Mouse (Mus musculus) liver, embryonic 14.5 days (tissue): ENCODE results near the gene Gorasp2. TPM values are rescaled to one million over a fixed set of nuclear protein-coding genes. Genes with fewer than 3 reads are reported as not detected.

ENCODE experiments used
- ATAC-seq: fragments of 200-750 bp; cut with Nextera tagmentation; 2 replicates; pipeline ENCODE4 v1.8.0; 2017; ENCODE audit warnings: moderate number of reproducible peaks, mild to moderate bottlenecking, moderate library complexity; ENCODE audit not compliant: insufficient read depth
- DNase-seq, 3 experiments: peaks; one replicate each; pipeline ENCODE4 v3.0.0-alpha.2; 2012 to 2013; ENCODE audit warnings: low read depth in 3 of 3, low spot score in 3 of 3
- H3K27ac ChIP-seq: fragments of 300-500 bp; sonication (generic); 2 replicates; pipeline ENCODE4 v1.5.1; 2014; ENCODE audit warnings: moderate library complexity, mild to moderate bottlenecking, control low read depth, inconsistent platforms
- H3K27me3 ChIP-seq: fragments of 300-500 bp; sonication (generic); 2 replicates; pipeline ENCODE4 v1.6.1; 2014; ENCODE audit warnings: mild to moderate bottlenecking, low read length, moderate library complexity; ENCODE audit not compliant: control insufficient read depth, insufficient read depth
- H3K36me3 ChIP-seq: fragments of 300-500 bp; sonication (generic); replicated peaks from 2 replicates; pipeline ENCODE4 v1.6.1; 2014; ENCODE audit warnings: low read depth; ENCODE audit not compliant: control insufficient read depth, insufficient read depth
- H3K4me1 ChIP-seq, 2 experiments: fragments of 200-500 bp in 1 of 2; fragments of 300-500 bp in 1 of 2; sonication (generic) in 1 of 2; replicated peaks; 2 replicates each; pipeline ENCODE4 v1.6.1; 2012 to 2014; ENCODE audit warnings: antibody characterized with exemption in 1 of 2, inconsistent platforms in 1 of 2, low read length in 1 of 2; ENCODE audit not compliant: control insufficient read depth in 2 of 2, insufficient read depth in 2 of 2
- H3K4me2 ChIP-seq: fragments of 300-500 bp; sonication (generic); 2 replicates; pipeline ENCODE4 v1.6.1; 2014; ENCODE audit warnings: low read depth, mild to moderate bottlenecking, control low read depth, moderate library complexity
- H3K4me3 ChIP-seq, 2 experiments: fragments of 200-500 bp in 1 of 2; fragments of 300-500 bp in 1 of 2; sonication (generic) in 1 of 2; 2 replicates each; pipeline ENCODE4 v1.5.1; 2012 to 2014; ENCODE audit warnings: low read depth in 2 of 2, low read length in 2 of 2, mild to moderate bottlenecking in 2 of 2, control low read depth in 1 of 2, inconsistent platforms in 1 of 2, moderate library complexity in 1 of 2; ENCODE audit not compliant: insufficient read depth in 1 of 2
- H3K9ac ChIP-seq: fragments of 300-500 bp; sonication (generic); replicated peaks from 2 replicates; pipeline ENCODE4 v1.6.1; 2014; ENCODE audit warnings: mild to moderate bottlenecking, control low read depth, moderate library complexity
- H3K9me3 ChIP-seq: fragments of 300-500 bp; sonication (generic); 2 replicates; pipeline ENCODE4 v1.6.1; 2016; ENCODE audit warnings: low read length, mixed read lengths; ENCODE audit not compliant: control insufficient read depth
- CTCF ChIP-seq: IDR thresholded peaks from 2 replicates; pipeline ENCODE4 v1.5.1; 2016; ENCODE audit warnings: antibody characterized with exemption, low read depth, control low read depth
- EP300 ChIP-seq: IDR thresholded peaks from 2 replicates; pipeline ENCODE4 v1.6.1; 2016; ENCODE audit warnings: antibody characterized with exemption, low read depth
- WGBS: fragments of 180-500 bp; shearing (Covaris S2); extraction: QIAGEN DNeasy Blood & Tissue Kit; methylation state at CpG from one replicate; pipeline ENCODE4 v1.1.7; 2014; ENCODE audit not compliant: insufficient replicate concordance; 5-methylcytosine and 5-hydroxymethylcytosine counted together
- polyA plus RNA-seq, 2 experiments: library from polyadenylated mRNA; depleted of rRNA in 1 of 2; stranded (reverse) in 1 of 2; unstranded in 1 of 2; fragments of >200 nt; fragmentation: Nextera tagmentation in 1 of 2; extraction: Ambion mirVana in 1 of 2; gene quantifications; 2 replicates each; pipeline versions ENCODE4 v1.2.1 to v1.2.3; 2012 to 2014

Gene Gorasp2
- polyA plus RNA-seq, 2 experiments, result 24.5 to 50.5 TPM

DNA sequence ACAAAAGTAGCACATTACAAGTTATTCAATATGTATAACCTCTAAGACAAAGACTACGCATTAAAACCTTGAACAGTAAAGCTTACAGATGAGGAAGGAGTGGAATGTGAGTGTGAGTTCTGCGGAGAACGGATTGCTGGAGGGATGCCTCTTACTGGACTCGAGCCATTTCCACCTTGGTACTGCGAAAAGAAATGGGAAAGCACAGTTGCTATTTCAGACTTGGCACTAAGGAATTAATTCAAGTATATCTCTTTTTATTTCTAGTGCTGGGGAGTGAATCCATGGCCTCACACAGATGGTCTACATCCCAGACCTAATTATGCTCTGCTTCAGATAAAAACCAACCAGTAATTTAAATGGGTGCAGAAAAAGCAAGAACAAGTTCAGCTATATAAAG is 90.8 kb downstream of the Gorasp2 start:
- TF ChIP-seq CTCF, result no peak
- TF ChIP-seq EP300, result no peak
- Histone ChIP-seq H3K36me3 (peaks cover 44% of the 10 kb centered on the region), H3K4me2 (no peak overlapping the region), H3K9ac (no peak overlapping the region), H3K4me1 (no peaks in the 10 kb centered on the region), H3K27ac (no peak overlapping the region), H3K27me3 (no peaks in the 10 kb centered on the region), H3K4me3 (no peak overlapping the region), H3K9me3 (no peaks in the 10 kb centered on the region)
- DNase-seq, result no peak
- ATAC-seq, result no peak
- WGBS, result 96% methylated on average over 5 of the region's 5 CpGs

Other genes starting within 250 kb of the Gorasp2 start
- 0.08 and 0.14 TPM in 2 replicates for gene Sp5, start 186.7 kb upstream of the Gorasp2 start, polyA plus RNA-seq (2012; rRNA removed)
- gene Sp5, start 186.7 kb upstream of the Gorasp2 start, polyA plus RNA-seq (2014; fragmentation: Nextera tagmentation; extraction: Ambion mirVana), result 0.06 and 0.11 TPM in 2 replicates
- not detected in 2 replicates for gene Erich2, start 152.8 kb upstream of the Gorasp2 start, polyA plus RNA-seq (2012; rRNA removed)
- not detected in 2 replicates for gene Erich2, start 152.8 kb upstream of the Gorasp2 start, polyA plus RNA-seq (2014; fragmentation: Nextera tagmentation; extraction: Ambion mirVana)
- gene Gad1, start 108.5 kb upstream of the Gorasp2 start, polyA plus RNA-seq (2012; rRNA removed), result 0.02 and 0.10 TPM in 2 replicates
- 0.03 and 0.14 TPM in 2 replicates for gene Gad1, start 108.5 kb upstream of the Gorasp2 start, polyA plus RNA-seq (2014; fragmentation: Nextera tagmentation; extraction: Ambion mirVana)
- gene Gm26558, start 532 bp downstream of the Gorasp2 start, polyA plus RNA-seq (2012; rRNA removed), result 0.09 and 0.13 TPM in 2 replicates
- 1.2 TPM in 2 replicates for gene Gm26558, start 532 bp downstream of the Gorasp2 start, polyA plus RNA-seq (2014; fragmentation: Nextera tagmentation; extraction: Ambion mirVana)
- gene Tlk1, start 164.2 kb downstream of the Gorasp2 start, polyA plus RNA-seq (2012; rRNA removed), result 15.0 and 23.7 TPM in 2 replicates
- 24.3 and 36.1 TPM in 2 replicates for gene Tlk1, start 164.2 kb downstream of the Gorasp2 start, polyA plus RNA-seq (2014; fragmentation: Nextera tagmentation; extraction: Ambion mirVana)